Mouse (Mus musculus): ENCODE results near the gene Cd300ld2. TPM values are rescaled to one million over a fixed set of nuclear protein-coding genes. Genes with fewer than 3 reads are reported as not detected.
"Not testable (repeated sequence)": the region's sequence is repeated elsewhere in the genome, so short reads cannot be mapped to it uniquely, and the experiment has no call there.

Gene Cd300ld2
- total RNA-seq (2021), result not detected
- long read RNA-seq, experiment 1, result 0 reads
- long read RNA-seq, experiment 2, result 0 reads

DNA sequence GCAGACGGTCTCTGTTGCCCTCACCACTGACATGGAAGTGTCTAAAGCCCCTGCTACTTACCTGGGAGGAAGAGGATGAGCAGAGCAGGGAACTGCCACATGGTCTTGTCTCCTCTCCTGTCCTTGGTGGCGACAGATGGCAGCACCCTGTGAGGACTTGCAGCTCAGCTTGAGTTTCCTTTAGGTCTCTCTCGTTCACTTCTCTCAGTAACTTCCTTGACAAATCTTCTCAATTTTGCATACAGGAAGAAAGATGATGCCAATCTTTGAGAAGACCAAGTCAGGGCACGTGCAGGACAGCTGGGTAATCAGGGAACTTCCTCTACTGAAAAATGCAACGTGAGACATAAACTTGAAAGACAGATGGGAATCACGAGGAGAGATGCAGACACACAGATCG lies at the start of gene Cd300ld2:
Gene Cd300ld2, minus strand, starts transcription at position 101 of the 400 bp plus-strand sequence.
- not testable (repeated sequence) for DNase-seq

DNA sequence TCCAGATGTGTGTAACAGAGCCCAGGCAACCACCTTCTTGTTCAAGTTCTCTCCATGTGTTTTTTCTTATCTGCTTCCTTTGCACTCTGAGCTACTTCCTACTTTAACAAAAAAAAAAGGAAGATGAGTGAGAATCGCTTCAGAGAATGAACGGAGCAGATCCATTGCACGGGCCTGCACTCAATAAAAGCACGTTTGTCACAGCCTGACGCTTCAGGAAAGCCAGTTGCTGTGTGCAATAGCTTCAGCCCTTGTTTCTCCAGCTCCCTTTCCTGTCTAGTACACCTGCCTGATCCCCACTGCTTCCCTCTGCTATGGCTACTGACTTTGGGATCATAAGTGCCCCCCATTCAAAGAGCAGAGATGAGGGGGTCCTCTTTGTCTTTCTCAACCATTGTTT lies 46.1 kb upstream of the Cd300ld2 start, which contains the start of gene Cd300e:
Gene Cd300e, minus strand, starts transcription at position 101 of the 400 bp plus-strand sequence.
- DNase-seq, result no peak

DNA sequence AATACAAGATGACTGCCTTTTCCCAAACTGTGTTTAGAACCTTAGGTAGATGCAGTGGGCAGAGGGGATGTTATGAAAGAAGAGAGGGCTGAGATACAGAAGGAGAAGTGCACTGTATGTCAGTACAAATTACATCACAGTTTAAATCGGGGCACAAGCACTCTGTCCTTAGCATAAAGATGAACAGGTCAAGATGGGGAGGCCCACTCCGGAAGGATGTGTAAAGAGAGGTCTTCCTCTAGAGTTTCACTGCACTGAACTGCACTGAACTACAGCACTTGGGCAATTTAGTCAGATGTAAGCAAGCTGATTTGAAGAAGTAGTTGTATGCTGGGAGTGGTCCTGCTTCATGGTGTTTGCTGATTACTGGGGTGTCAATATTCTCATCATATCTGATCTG lies 43.8 kb upstream of the Cd300ld2 start:
- no peak for DNase-seq

DNA sequence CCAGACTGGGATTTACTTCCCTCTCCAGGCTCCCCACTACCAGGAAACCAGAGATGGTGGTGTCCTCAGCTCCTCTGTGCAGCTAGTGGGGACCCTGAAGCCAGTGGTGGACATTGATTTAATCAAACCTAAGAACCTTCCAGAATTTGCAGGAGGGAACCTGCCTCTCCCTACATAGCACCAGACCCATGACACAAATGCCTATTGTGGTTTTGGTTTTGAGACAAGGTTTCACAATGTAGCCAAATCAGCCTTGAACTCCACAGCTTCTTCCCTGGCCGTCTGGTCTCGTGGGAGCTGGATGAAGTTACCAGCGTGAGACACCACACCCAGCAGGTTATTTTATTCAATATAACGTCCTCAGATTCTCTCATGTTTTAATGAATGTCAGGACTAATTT lies 42.7 kb upstream of the Cd300ld2 start:
- DNase-seq, result no peak

DNA sequence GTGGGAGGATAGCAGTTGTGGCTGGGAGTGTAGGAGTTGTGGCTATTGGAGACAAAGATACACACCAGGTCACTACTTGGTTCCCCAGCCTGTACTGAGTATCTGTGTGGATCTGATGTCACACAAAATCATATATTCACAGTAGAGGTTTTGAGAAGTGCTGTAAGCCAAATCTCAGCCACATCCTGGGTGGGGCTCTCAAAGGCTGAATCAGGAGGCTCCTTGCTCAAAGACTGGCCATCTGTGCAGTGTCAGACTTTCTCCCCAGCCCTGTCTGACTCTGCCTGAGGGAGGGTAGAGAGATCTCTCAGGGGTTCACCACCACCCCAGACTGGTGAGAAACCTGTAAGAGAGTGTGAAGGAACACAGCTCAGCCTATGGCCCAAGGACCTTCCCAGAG lies 38.5 kb upstream of the Cd300ld2 start:
- no peak for DNase-seq

DNA sequence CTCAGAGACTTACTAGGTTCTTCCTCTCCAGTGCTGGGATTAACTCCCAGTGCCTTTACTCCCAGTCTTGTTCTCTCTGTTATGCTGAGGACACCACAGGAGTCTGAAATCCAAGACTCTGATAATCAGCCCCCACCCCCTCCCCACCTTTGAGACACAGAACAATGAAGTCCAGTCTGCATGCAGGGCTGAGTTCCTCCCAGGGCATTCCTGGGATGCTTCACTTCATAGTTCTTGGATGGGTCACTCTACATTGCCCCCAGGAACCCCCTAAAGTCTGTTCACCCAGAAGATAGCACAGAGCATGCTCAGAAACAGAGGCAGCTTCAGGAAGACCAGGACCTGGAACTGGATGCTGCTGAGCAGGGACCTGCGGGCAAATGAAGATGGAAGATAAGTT lies 37.0 kb upstream of the Cd300ld2 start:
- DNase-seq, result no peak

DNA sequence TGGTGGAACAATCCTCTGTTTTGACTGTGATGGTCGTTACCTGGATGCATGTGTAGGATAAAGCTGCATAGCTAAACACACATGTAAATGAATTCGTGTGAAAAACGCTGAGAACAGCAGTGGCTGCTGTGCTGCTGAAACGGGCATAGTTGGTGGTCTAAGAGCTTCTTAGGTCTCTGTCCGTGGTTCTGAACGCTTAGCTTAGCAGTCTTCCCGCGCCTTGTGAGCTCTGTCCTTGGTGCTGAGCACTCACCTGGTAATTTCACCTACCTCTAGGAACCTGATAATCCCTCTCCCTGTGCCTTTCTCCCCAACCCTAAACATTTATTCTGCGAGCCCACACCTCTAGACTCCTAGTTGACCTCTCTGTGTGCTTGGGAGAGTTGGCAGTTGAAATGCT lies 36.2 kb upstream of the Cd300ld2 start:
- DNase-seq, result peak; percentile 64

DNA sequence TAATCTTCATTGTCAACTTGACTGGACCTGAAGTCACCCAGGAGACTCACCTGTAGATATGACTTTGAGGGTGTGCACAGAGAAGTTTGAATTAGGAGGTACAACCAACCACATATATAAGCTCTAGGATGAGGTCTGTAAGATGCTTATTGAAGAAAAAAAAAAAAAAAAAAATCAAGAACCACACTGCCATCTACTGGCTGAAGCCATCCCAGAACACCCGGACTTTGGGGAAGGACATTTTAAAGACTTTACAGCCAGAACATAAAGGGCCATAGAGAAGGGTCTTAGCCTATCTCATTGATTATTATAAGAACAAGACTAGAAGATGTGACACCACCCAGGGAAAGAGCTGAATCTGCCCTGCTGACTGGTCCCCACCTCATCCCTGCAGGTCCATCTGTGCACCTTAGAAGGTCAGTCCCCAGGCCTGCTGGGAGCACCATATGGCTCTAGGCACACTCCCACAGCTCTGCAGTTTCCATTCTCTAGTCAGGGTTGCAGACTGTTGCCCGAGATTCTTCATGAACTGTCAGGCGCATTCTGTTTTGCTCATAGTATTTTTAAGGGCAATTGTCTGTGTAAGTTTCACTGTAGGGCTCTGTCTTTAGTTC lies 33.4 kb upstream of the Cd300ld2 start:
- no peak for DNase-seq

DNA sequence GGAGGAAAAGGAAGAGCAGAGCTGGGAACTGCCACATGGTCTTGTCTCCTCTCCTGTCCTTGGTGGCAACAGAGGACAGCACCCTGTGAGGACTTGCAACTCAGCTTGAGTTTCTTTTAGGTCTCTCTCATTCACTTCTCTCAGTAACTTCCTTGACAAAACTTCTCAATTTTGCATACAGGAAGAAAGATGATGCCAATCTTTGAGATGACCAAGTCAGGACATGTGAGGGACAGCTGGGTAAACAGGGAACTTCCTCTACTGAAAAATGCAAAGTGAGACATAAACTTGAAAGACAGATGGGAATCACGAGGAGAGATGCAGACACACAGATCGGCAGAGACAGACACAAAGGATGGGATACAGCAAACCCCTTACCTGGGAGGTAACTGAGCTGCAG lies 32.3 kb upstream of the Cd300ld2 start, which contains the start of gene Cd300ld3:
Gene Cd300ld3, minus strand, starts transcription at position 151 of the 400 bp plus-strand sequence.
- no peak for DNase-seq

DNA sequence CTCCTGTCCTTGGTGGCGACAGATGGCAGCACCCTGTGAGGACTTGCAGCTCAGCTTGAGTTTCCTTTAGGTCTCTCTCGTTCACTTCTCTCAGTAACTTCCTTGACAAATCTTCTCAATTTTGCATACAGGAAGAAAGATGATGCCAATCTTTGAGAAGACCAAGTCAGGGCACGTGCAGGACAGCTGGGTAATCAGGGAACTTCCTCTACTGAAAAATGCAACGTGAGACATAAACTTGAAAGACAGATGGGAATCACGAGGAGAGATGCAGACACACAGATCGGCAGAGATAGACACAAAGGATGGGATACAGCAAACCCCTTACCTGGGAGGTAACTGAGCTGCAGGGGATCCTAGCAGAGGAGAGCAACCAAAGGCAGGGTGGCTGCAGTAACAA lies 21.7 kb upstream of the Cd300ld2 start, which contains the start of gene Cd300ld5:
Gene Cd300ld5, minus strand, starts transcription at position 101 of the 400 bp plus-strand sequence.
- DNase-seq, result not testable (repeated sequence)

DNA sequence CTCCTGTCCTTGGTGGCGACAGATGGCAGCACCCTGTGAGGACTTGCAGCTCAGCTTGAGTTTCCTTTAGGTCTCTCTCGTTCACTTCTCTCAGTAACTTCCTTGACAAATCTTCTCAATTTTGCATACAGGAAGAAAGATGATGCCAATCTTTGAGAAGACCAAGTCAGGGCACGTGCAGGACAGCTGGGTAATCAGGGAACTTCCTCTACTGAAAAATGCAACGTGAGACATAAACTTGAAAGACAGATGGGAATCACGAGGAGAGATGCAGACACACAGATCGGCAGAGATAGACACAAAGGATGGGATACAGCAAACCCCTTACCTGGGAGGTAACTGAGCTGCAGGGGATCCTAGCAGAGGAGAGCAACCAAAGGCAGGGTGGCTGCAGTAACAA lies 10.9 kb upstream of the Cd300ld2 start, which contains the start of gene Cd300ld4:
Gene Cd300ld4, minus strand, starts transcription at position 101 of the 400 bp plus-strand sequence.
- DNase-seq, result not testable (repeated sequence)

DNA sequence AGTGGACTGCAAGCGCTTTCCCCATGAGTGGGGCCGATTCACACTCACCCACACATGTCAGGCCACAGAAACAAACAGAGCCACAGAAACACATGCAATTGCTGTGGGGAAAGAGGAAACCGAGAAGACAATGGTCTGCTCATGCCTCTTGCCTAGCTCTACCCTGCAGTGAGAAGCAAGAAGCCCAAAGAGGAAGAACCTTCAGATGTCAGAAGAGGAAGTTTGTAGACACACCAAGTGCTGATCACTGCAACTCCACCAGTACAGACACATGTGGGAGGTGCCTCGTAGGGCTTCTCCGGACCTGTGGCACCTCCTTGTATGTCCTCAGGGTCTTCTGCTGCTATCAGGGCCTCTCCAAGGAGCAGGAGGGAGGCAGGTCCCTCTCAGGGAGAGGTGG lies 11.9 kb downstream of the Cd300ld2 start:
- DNase-seq, result no peak

DNA sequence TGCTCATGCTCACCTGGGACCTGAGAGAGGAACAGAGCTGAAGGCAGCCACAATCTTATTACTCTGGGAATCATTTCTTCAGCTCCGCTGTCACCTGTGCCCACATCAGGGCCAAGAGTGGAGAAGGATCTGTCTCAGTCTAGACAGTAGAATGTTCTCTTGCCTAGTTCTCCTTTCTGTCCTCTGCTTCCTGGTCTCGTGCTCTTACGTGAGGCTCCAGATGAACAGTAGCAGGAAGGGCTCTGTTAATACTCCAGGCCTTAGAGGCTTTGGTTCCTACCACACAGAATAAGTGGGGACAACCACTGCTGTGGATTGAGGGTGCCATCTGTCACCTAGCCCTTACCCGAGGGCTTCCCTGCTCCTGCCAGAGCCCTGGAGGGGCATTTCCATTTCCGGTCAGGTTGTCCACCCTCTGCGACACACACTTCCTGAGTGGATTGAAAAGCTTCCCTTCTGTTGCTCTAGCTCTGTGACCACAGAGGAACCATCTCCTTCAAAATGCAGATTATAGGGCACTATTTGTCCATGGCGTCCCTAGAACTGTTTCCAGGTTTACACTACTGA lies 14.4 kb downstream of the Cd300ld2 start, which contains the start of gene Cd300c2:
Gene Cd300c2, minus strand, starts transcription at position 407 of the 567 bp plus-strand sequence.
- DNase-seq, result no peak

DNA sequence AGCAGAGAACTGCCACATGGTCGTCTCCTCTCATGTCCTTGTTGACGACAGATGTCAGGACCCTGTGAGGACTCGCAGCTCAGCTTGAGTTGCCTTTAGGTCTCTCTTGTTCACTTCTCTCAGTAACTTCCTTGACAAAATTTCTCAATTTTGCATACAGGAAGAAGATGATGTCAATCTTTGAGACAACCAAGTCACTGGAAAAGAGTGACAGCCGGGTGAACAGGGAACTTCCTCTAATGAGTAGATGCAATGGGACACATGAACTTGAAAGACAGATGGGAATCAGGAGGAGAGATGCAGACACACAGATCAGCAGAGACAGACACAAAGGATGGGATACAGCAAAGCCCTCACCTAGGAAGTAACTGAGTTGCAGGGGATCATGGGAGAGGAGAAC lies 26.2 kb downstream of the Cd300ld2 start, which contains the start of gene Cd300ld:
Gene Cd300ld, minus strand, starts transcription at position 130 of the 400 bp plus-strand sequence.
- no peak for DNase-seq

DNA sequence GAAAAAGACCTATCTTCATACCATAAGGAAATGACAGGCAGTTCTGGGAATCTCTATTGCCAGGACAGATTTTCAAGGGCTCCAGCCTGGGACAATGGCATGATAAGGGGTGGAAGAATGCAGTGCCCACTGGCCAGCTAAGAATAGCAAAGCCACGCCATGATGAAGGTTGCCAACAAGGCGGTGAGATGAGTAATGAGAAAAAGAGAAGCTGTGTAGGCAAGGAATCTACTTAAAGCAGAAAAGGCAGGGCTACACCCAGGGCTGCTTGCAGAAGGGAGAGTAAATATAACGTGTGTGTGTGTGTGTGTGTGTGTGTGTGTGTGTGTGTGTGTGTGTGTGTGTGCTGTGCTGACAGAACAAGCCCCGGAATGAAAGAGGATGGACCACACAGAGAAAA lies 34.1 kb downstream of the Cd300ld2 start:
- DNase-seq, result no peak

DNA sequence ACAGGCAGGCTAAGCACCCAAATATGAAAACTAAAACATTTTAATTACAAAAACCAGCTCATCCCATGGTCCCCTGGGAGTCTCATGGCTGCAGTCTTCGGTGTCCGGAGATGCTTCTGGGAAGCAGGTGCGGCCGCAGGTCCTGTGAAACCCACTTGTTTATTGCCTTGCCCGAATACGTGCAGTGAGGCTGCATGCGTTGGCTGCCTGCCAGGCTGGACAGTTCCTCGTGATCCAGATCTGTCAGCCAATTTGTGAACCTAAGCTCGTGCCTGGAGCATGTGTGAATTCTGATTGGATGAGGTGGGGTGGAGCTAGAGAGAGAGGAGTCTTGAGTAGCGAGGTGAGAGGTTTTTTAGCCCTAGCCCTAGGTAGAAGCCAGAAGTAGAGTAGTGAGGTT lies 43.3 kb downstream of the Cd300ld2 start:
- no peak for DNase-seq

DNA sequence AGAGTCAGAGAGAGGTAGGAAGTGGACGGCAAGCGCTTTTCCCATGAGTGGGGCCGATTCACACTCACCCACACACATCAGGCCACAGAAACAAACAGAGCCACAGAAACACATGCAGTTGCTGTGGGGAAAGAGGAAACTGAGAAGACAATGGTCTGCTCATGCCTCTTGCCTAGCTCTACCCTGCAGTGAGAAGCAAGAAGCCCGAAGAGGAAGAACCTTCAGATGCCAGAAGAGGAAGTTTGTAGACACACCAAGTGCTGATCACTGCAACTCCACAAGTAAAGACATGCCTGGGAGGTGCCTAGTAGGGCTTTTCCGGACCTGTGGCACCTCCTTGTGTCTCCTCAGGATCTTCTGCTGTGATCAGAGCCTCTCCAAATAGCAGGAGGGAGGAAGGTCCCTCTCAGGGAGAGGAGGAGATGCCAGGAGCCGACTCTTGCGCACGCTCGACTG lies 47.2 kb downstream of the Cd300ld2 start, which contains the start of gene Cd300c:
Gene Cd300c, minus strand, starts transcription at position 406 of the 456 bp plus-strand sequence.
- no peak for DNase-seq

DNA sequence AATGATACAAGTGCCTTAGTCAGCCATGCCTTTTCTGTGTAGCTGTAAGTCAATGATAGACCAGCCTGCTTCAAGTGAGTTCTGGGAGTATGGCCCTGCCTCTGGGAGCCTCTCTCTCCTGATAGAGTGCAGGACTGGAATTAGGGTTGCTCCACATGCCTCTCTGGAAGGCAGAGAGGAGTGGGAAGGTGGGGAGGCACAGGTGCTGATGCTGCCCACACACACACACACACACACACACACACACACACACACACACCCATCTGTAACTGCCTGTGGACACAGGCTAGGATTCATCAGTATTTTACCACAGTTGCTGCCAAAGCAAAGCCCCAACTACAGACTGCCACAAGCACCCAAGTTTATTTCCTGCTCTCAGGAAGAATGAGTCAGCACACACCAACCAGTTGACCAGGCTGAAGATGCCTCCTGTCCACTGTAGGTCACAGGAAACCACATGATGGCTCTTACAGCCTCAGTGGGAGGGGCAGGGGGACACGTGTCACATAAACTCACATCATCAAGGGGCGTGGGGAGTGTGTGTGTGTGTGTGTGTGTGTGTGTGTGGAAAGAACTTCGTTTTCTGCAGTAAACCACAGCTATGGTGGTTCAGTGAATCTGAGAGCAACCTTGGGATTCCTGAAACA lies 50.7 kb downstream of the Cd300ld2 start:
- DNase-seq, result peak; percentile 10

DNA sequence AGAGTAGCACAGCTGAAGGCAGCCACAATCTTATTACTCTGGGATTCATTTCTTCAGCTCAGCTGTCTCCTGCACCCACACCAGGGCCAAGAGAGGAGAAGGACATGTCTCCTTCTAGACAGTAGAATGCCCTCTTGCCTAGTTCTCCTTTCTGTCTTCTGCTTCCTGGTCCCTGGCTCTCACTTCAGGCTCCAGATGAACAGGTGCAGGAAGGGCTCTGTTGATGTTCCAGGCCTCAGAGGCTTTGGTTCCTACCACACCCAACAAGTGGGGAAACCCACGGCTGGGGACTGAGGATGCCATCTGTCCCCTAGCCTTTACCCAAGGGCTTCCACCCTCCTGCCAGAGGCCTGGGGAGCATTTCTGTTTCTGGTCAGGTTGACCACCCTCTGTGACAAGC lies 55.6 kb downstream of the Cd300ld2 start:
- DNase-seq, result no peak

Measured in adrenal gland, postnatal 10 days (tissue).